9 mouse cellular contexts compared by ENCODE assay signal in the genomic region with DNA sequence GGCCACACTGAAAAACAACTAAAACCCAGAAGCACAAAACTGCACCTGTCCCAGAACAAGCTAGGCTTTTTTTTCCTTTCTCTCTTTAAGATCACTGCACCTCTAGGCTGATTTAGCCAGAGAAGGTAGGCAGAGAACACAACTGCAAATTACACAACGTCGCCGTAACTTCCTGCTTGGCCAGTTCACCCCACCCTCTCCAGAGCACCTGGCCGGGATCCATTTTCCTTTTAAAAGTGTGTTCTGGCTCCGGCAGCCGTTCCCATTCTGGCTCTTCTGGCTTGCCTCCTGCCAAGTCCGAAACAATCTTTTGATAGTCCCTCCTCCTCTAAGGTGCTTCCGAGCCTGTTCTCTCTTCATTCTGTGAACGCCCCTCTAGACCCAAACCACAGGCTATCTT. TPM values are rescaled to one million over a fixed set of nuclear protein-coding genes. Genes with fewer than 3 reads are reported as not detected.
DNase-seq lines count a peak whose midpoint lies in the region; ATAC-seq and TF ChIP-seq lines count a peak whose summit lies in the region.
"Had no signal": no experiment of that assay in that cellular context is flagged by ENCODE, and none has a peak within 500 bp of the region (broad histone marks: within the 10 kb centered on the region; RNA-seq: fewer than 3 reads in every experiment).

No protein-coding gene starts in this region.

- peak; percentile 59 for ATAC-seq in liver, postnatal 0 days
- ATAC-seq in liver, embryonic 12.5 days = no peak
- ATAC-seq in heart, embryonic 12.5 days (ENCODE audit: insufficient number of reproducible peaks, low FRiP score) = no peak
- ATAC-seq in stomach, embryonic 14.5 days (ENCODE audit: insufficient number of reproducible peaks, insufficient read depth, low FRiP score, low read depth) = 0 out of 2 replicates have a peak, but pooled peaks have one; percentile 8

- H3K27me3 ChIP-seq in liver, postnatal 0 days (ENCODE audit: insufficient read depth, low read length) = no peaks in the 10 kb centered on the region
- no peaks in the 10 kb centered on the region for H3K27me3 ChIP-seq in liver, embryonic 12.5 days (replicated peaks)
- no peaks in the 10 kb centered on the region for H3K27me3 ChIP-seq in heart, embryonic 12.5 days (replicated peaks)
- H3K27me3 ChIP-seq in stomach, embryonic 14.5 days (ENCODE audit: control insufficient read depth, insufficient read depth, low read length) = no peaks in the 10 kb centered on the region

- TF ChIP-seq CTCF in liver, postnatal 0 days (IDR thresholded peaks at IDR 0.05; ENCODE audit: low read depth) = no peak

- peak overlapping the region; percentile 32; the same call in 1 of the 2 replicates for H3K4me2 ChIP-seq in liver, postnatal 0 days (ENCODE audit: low read depth, low read length)
- H3K4me2 ChIP-seq in liver, embryonic 12.5 days = no peak overlapping the region
- H3K4me2 ChIP-seq in heart, embryonic 12.5 days = no peak overlapping the region
- 0 out of 2 replicates have a peak overlapping the region, but pooled peaks have one; percentile 6 for H3K4me2 ChIP-seq in stomach, embryonic 14.5 days (replicated peaks; ENCODE audit: low read depth, low read length)

- H3K9me3 ChIP-seq in liver, postnatal 0 days (ENCODE audit: low read length) = no peaks in the 10 kb centered on the region
- H3K9me3 ChIP-seq in liver, embryonic 12.5 days (replicated peaks) = no peaks in the 10 kb centered on the region
- no peaks in the 10 kb centered on the region for H3K9me3 ChIP-seq in heart, embryonic 12.5 days (replicated peaks)
- H3K9me3 ChIP-seq in stomach, embryonic 14.5 days (ENCODE audit: control insufficient read depth, low read depth, low read length) = no peaks in the 10 kb centered on the region
- H3K9me3 ChIP-seq: midbrain, embryonic 10.5 days had no signal

- no peak for DNase-seq in liver, postnatal 0 days
- peak; percentile 65 for DNase-seq in kidney, postnatal 14 days
- DNase-seq in spleen, adult 18-20 months = no peak
- no peak for DNase-seq in cerebellum, adult 18-20 months
- DNase-seq in spleen, postnatal 4 days (ENCODE audit: low spot score in 2 of 2) = no peak

- no peak overlapping the region for H3K4me3 ChIP-seq in liver, postnatal 0 days (ENCODE audit: low read depth, low read length)
- H3K4me3 ChIP-seq in liver, embryonic 12.5 days = no peak overlapping the region
- no peak overlapping the region for H3K4me3 ChIP-seq in heart, embryonic 12.5 days
- H3K4me3 ChIP-seq in stomach, embryonic 14.5 days (ENCODE audit: low read depth, low read length) = no peak overlapping the region
- H3K4me3 ChIP-seq: midbrain, embryonic 10.5 days had no signal

- 64% methylated on average over 9 of the region's 9 CpGs for WGBS in liver, postnatal 0 days (ENCODE audit: insufficient replicate concordance)
- 80% methylated on average over 9 of the region's 9 CpGs for WGBS in liver, embryonic 12.5 days (ENCODE audit: insufficient replicate concordance)
- 70% methylated on average over 9 of the region's 9 CpGs for WGBS in heart, embryonic 12.5 days
- 59% methylated on average over 9 of the region's 9 CpGs for WGBS in stomach, embryonic 14.5 days

- H3K27ac ChIP-seq in liver, postnatal 0 days (ENCODE audit: low read depth) = peak overlapping the region; percentile 39; the same call in 1 of the 2 replicates
- H3K27ac ChIP-seq in liver, embryonic 12.5 days = no peak overlapping the region
- H3K27ac ChIP-seq in heart, embryonic 12.5 days (ENCODE audit: poor library complexity, severe bottlenecking) = peak overlapping the region; percentile 65
- H3K27ac ChIP-seq in stomach, embryonic 14.5 days (ENCODE audit: low read length) = peak overlapping the region; percentile 66; the same call in 1 of the 2 replicates
- H3K27ac ChIP-seq: midbrain, embryonic 10.5 days had no signal

- 0 out of 2 replicates have a peak overlapping the region, but pooled peaks have one; percentile 7 for H3K9ac ChIP-seq in liver, postnatal 0 days (replicated peaks)
- no peak overlapping the region for H3K9ac ChIP-seq in liver, embryonic 12.5 days
- H3K9ac ChIP-seq in heart, embryonic 12.5 days = peak overlapping the region; percentile 33; the same call in 1 of the 2 replicates
- H3K9ac ChIP-seq in stomach, embryonic 14.5 days (replicated peaks; ENCODE audit: low read depth, low read length) = no peak overlapping the region

- H3K36me3 ChIP-seq in liver, postnatal 0 days (replicated peaks; ENCODE audit: insufficient read depth, low read length) = no peaks in the 10 kb centered on the region
- H3K36me3 ChIP-seq in liver, embryonic 12.5 days = peaks cover 45% of the 10 kb centered on the region
- H3K36me3 ChIP-seq in heart, embryonic 12.5 days = no peaks in the 10 kb centered on the region
- H3K36me3 ChIP-seq in stomach, embryonic 14.5 days (ENCODE audit: control insufficient read depth, insufficient read depth, low read length) = no peaks in the 10 kb centered on the region
- H3K36me3 ChIP-seq: midbrain, embryonic 10.5 days had no signal

- no peak for TF ChIP-seq EP300 in liver, postnatal 0 days (IDR thresholded peaks at IDR 0.05; ENCODE audit: low read depth)

- H3K4me1 ChIP-seq in liver, postnatal 0 days (ENCODE audit: insufficient read depth) = peaks cover 10% of the 10 kb centered on the region
- peaks cover 19% of the 10 kb centered on the region for H3K4me1 ChIP-seq in liver, embryonic 12.5 days
- H3K4me1 ChIP-seq in heart, embryonic 12.5 days (replicated peaks) = peaks cover 82% of the 10 kb centered on the region
- peaks cover 20% of the 10 kb centered on the region; the same call in 1 of the 2 replicates for H3K4me1 ChIP-seq in stomach, embryonic 14.5 days (ENCODE audit: control insufficient read depth, insufficient read depth, low read length)
- H3K4me1 ChIP-seq: midbrain, embryonic 10.5 days had no signal

RNA-seq across cellular contexts. Expression of a gene that starts 32.4 kb away (rescaled TPM):
- 3.8 and 3.9 TPM in 2 replicates for polyA plus RNA-seq in liver, postnatal 0 days (2015; fragmentation: Nextera tagmentation; extraction: Ambion mirVana)
- polyA plus RNA-seq in liver, embryonic 12.5 days (2016; fragmentation: Nextera tagmentation; extraction: Ambion mirVana) = 13.1 and 14.6 TPM in 2 replicates
- 42.5 and 44.8 TPM in 2 replicates for polyA plus RNA-seq in heart, embryonic 12.5 days (2016; fragmentation: Nextera tagmentation; extraction: Ambion mirVana)
- 25.6 and 27.7 TPM in 2 replicates for polyA plus RNA-seq in stomach, embryonic 14.5 days (2014; fragmentation: Nextera tagmentation; extraction: Ambion mirVana)

Comparison
In these comparisons a context has a peak if more than half of its experiments do, and no peak if none do; other contexts are left out.
1. ATAC-seq: peak in liver, postnatal 0 days (single experiment) and stomach, embryonic 14.5 days (single experiment); none in liver, embryonic 12.5 days (single experiment) and heart, embryonic 12.5 days (single experiment).
2. H3K4me2 ChIP-seq: peak in liver, postnatal 0 days (single experiment) and stomach, embryonic 14.5 days (single experiment); none in liver, embryonic 12.5 days (single experiment) and heart, embryonic 12.5 days (single experiment).
3. H3K9ac ChIP-seq: peak in liver, postnatal 0 days (single experiment) and heart, embryonic 12.5 days (single experiment); none in liver, embryonic 12.5 days (single experiment) and stomach, embryonic 14.5 days (single experiment).